In the genomic region with DNA sequence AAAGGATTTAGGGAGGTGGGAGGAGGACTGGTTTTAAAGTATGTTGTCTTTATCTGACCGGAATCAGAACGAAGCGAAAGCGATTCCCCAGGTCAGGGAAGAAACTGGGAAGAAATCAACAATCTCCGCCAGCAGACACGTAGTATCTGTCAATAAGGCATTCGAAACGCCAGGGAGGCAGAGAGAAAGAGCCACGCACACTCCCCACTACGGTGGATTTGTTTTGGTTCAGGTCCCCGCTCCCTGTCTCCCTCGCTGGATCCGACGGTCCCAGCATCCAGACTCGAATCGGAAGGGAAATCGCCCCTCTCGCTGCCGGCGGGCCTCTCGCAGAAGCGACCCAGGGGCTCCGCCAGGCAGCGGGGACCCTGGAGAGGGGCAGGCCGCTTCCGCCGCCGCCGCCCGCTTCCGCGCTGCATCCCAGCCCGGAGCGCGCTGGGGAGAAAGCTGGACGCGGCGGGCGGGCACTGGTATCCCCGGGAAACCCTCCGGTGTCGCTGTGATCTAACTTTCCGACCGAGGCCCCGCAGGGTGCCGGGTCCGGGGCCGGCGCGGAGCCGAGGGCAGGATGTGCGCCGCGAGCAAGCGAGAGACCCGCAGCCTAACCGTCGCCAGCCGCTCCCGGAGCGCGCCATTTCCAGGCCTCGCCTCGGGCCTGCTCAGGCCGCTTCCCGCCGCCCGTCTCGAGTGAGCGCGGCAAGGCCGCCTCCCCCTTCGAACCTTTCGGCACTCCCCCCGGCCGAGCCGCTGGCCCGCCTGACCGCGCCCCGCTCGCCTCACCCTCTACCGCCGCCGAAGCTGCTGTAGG, we compare ENCODE assay signal across 7 mouse cellular contexts. TPM values are rescaled to one million over a fixed set of nuclear protein-coding genes. Genes with fewer than 3 reads are reported as not detected.
DNase-seq lines count a peak whose midpoint lies in the region; ATAC-seq and TF ChIP-seq lines count a peak whose summit lies in the region.

No protein-coding gene starts in this region.

- peak overlapping the region; percentile 80 for H3K4me3 ChIP-seq in left cerebral cortex, adult 2 months
- H3K4me3 ChIP-seq in forebrain, embryonic 13.5 days = peak overlapping the region; percentile 99
- H3K4me3 ChIP-seq in liver, embryonic 16.5 days (ENCODE audit: low read depth, low read length) = peak overlapping the region; percentile 98

- ATAC-seq in activated CD4-positive, CD25-positive, alpha-beta regulatory T cell, adult 4 months = peak; percentile 53
- ATAC-seq in forebrain, embryonic 13.5 days = peak; percentile 78
- ATAC-seq in liver, embryonic 16.5 days (ENCODE audit: low read depth) = peak; percentile 39

- intact Hi-C loops in left cerebral cortex, adult 2 months (cut with DNase I) = loop anchor here (2.0 kb wide), 1 partner anchor 50 kb away; the partner anchor contains the start of gene Limk1

- H3K9ac ChIP-seq in forebrain, embryonic 13.5 days = peak overlapping the region; percentile 100
- H3K9ac ChIP-seq in liver, embryonic 16.5 days (ENCODE audit: low read depth, low read length) = peak overlapping the region; percentile 99

- TF ChIP-seq CTCF in left cerebral cortex, adult 2 months (IDR thresholded peaks at IDR 0.05) = no peak; the same call in 1 of the 2 replicates

- H3K4me1 ChIP-seq in forebrain, embryonic 13.5 days = peaks cover 26% of the 10 kb centered on the region
- H3K4me1 ChIP-seq in liver, embryonic 16.5 days (ENCODE audit: control insufficient read depth, low read depth, low read length) = peaks cover 13% of the 10 kb centered on the region

- peak overlapping the region; percentile 86 for H3K4me2 ChIP-seq in forebrain, embryonic 13.5 days
- H3K4me2 ChIP-seq in liver, embryonic 16.5 days (ENCODE audit: low read depth, low read length) = peak overlapping the region; percentile 98

- peak overlapping the region; percentile 97 for H3K27ac ChIP-seq in left cerebral cortex, adult 2 months
- peak overlapping the region; percentile 92 for H3K27ac ChIP-seq in forebrain, embryonic 13.5 days
- H3K27ac ChIP-seq in liver, embryonic 16.5 days (ENCODE audit: low read length) = peak overlapping the region; percentile 91

- H3K27me3 ChIP-seq in forebrain, embryonic 13.5 days = no peaks in the 10 kb centered on the region
- H3K27me3 ChIP-seq in liver, embryonic 16.5 days (ENCODE audit: control insufficient read depth, insufficient read depth, low read depth, low read length) = no peaks in the 10 kb centered on the region

- DNase-seq in left cerebral cortex, adult 2 months (ENCODE audit: extremely low spot score in 1 of 2, low spot score in 2 of 2) = no peak
- DNase-seq in left cerebral cortex, adult 18-20 months (ENCODE audit: low spot score in 2 of 2) = no peak
- DNase-seq in gastrocnemius, postnatal 25 days = no peak
- DNase-seq in ovary, adult 18-20 months (ENCODE audit: low spot score) = no peak

- H3K36me3 ChIP-seq in forebrain, embryonic 13.5 days (ENCODE audit: poor library complexity, severe bottlenecking) = peaks cover 29% of the 10 kb centered on the region
- H3K36me3 ChIP-seq in liver, embryonic 16.5 days (ENCODE audit: control insufficient read depth, insufficient read depth) = peaks cover 15% of the 10 kb centered on the region

- WGBS in forebrain, embryonic 13.5 days = 1% methylated on average over 73 of the region's 85 CpGs
- under 1% methylated on average over 72 of the region's 85 CpGs for WGBS in liver, embryonic 16.5 days (ENCODE audit: insufficient replicate concordance)

- no peaks in the 10 kb centered on the region for H3K9me3 ChIP-seq in forebrain, embryonic 13.5 days (replicated peaks)
- no peaks in the 10 kb centered on the region for H3K9me3 ChIP-seq in liver, embryonic 16.5 days (replicated peaks; ENCODE audit: control insufficient read depth, low read length)

RNA-seq across cellular contexts. Expression of gene Eif4h, which starts 0.6 kb away (rescaled TPM):
- total RNA-seq in left cerebral cortex, adult 2 months (2021) = 100 to 1,000 TPM; 319 to 322 TPM
- total RNA-seq in left cerebral cortex, adult 18-20 months (2021) = 100 to 1,000 TPM; 322 to 329 TPM
- 100 to 1,000 TPM; 112 to 143 TPM for polyA plus RNA-seq in activated CD4-positive, CD25-positive, alpha-beta regulatory T cell, adult 4 months (2017; shearing (Covaris generic))
- 402 and 441 TPM in 2 replicates for polyA plus RNA-seq in forebrain, embryonic 13.5 days (2015; fragmentation: Nextera tagmentation; extraction: Ambion mirVana)
- 167 TPM in 2 replicates for polyA plus RNA-seq in liver, embryonic 16.5 days (2015; fragmentation: Nextera tagmentation; extraction: Ambion mirVana)
- 10 to 100 TPM; 85.7 to 97.7 TPM for total RNA-seq in gastrocnemius, postnatal 25 days (2021)

RNA-seq across cellular contexts. Expression of gene Lat2, which starts 23.8 kb away (rescaled TPM):
- total RNA-seq in left cerebral cortex, adult 2 months (2021) = 1 to 10 TPM; 3.4 to 3.9 TPM
- 1 to 10 TPM; 1.6 to 3.3 TPM for total RNA-seq in left cerebral cortex, adult 18-20 months (2021)
- polyA plus RNA-seq in activated CD4-positive, CD25-positive, alpha-beta regulatory T cell, adult 4 months (2017; shearing (Covaris generic)) = 1 to 10 TPM; 3.8 to 5.4 TPM
- 3.4 and 5.3 TPM in 2 replicates for polyA plus RNA-seq in forebrain, embryonic 13.5 days (2015; fragmentation: Nextera tagmentation; extraction: Ambion mirVana)
- 1.7 and 2.9 TPM in 2 replicates for polyA plus RNA-seq in liver, embryonic 16.5 days (2015; fragmentation: Nextera tagmentation; extraction: Ambion mirVana)
- under 1 TPM; 0.41 to 0.99 TPM for total RNA-seq in gastrocnemius, postnatal 25 days (2021)

RNA-seq across cellular contexts. Expression of gene Limk1, which starts 49.7 kb away (rescaled TPM):
- 10 to 100 TPM; 59.8 to 65.4 TPM for total RNA-seq in left cerebral cortex, adult 2 months (2021)
- total RNA-seq in left cerebral cortex, adult 18-20 months (2021) = 10 to 100 TPM; 59.8 to 63.7 TPM
- polyA plus RNA-seq in activated CD4-positive, CD25-positive, alpha-beta regulatory T cell, adult 4 months (2017; shearing (Covaris generic)) = 1 to 10 TPM; 3.8 to 4.2 TPM
- polyA plus RNA-seq in forebrain, embryonic 13.5 days (2015; fragmentation: Nextera tagmentation; extraction: Ambion mirVana) = 13.8 and 14.1 TPM in 2 replicates
- polyA plus RNA-seq in liver, embryonic 16.5 days (2015; fragmentation: Nextera tagmentation; extraction: Ambion mirVana) = 0.93 and 0.99 TPM in 2 replicates
- total RNA-seq in gastrocnemius, postnatal 25 days (2021) = 1 to 10 TPM; 2.7 to 2.8 TPM

RNA-seq across cellular contexts. Expression of gene Rfc2, which starts 57.5 kb away (rescaled TPM):
- total RNA-seq in left cerebral cortex, adult 2 months (2021) = 10 to 100 TPM; 60.0 to 64.2 TPM
- total RNA-seq in left cerebral cortex, adult 18-20 months (2021) = 10 to 100 TPM; 54.9 to 64.6 TPM
- 100 to 1,000 TPM; 129 to 149 TPM for polyA plus RNA-seq in activated CD4-positive, CD25-positive, alpha-beta regulatory T cell, adult 4 months (2017; shearing (Covaris generic))
- polyA plus RNA-seq in forebrain, embryonic 13.5 days (2015; fragmentation: Nextera tagmentation; extraction: Ambion mirVana) = 285 and 304 TPM in 2 replicates
- 130 and 141 TPM in 2 replicates for polyA plus RNA-seq in liver, embryonic 16.5 days (2015; fragmentation: Nextera tagmentation; extraction: Ambion mirVana)
- 10 to 100 TPM; 13.9 to 14.1 TPM for total RNA-seq in gastrocnemius, postnatal 25 days (2021)

Comparison
In these comparisons a context has a peak if more than half of its experiments do, and no peak if none do; other contexts are left out.
1. RNA of gene Limk1, which starts 49.7 kb away (total RNA-seq): 59.8 to 65.4 TPM in left cerebral cortex, adult 2 months and 59.8 to 63.7 TPM in left cerebral cortex, adult 18-20 months; 2.7 to 2.8 TPM in gastrocnemius, postnatal 25 days; every median in the first group is over 10 times any median in the second.
2. Peak in every context shown above with its lines, with median percentiles within 50 percentile points of each other: H3K27ac ChIP-seq, H3K4me3 ChIP-seq and ATAC-seq.